Mouse (Mus musculus) layer of hippocampus, adult 11-12 months (tissue): Measurements from ENCODE around the gene Oca2.
A peak's percentile ranks its signal among the peaks of the same experiment; 100 is the strongest.

Experiments used
- DNase-seq: peaks from one replicate; pipeline ENCODE4 v3.0.0; 2022; ENCODE audit warnings: low spot score

The Oca2 gene

GRCm38 (mm10) chr7:56382706-56383105, 143.1 kb downstream of the Oca2 start:
- DNase-seq, result no peak

GRCm38 (mm10) chr7:56388295-56388694, 148.7 kb downstream of the Oca2 start:
- no peak for DNase-seq

- no peak for DNase-seq
Measured at GRCm38 (mm10) chr7:56418182-56418836, 178.7 kb downstream of the Oca2 start.

GRCm38 (mm10) chr7:56419253-56419844, 179.8 kb downstream of the Oca2 start:
- peak; percentile 52 for DNase-seq

GRCm38 (mm10) chr7:56421946-56422345, 182.4 kb downstream of the Oca2 start:
- DNase-seq, result peak; percentile 67

- DNase-seq, result no peak
Measured at GRCm38 (mm10) chr7:56423548-56423947, 184.0 kb downstream of the Oca2 start.

GRCm38 (mm10) chr7:56460814-56461520, 221.4 kb downstream of the Oca2 start:
- peak; percentile 18 for DNase-seq

- DNase-seq, result no peak
Measured at GRCm38 (mm10) chr7:56498242-56498641, 258.7 kb downstream of the Oca2 start.

GRCm38 (mm10) chr7:56499319-56499718, 259.8 kb downstream of the Oca2 start:
- no peak for DNase-seq

- DNase-seq, result no peak
Measured at GRCm38 (mm10) chr7:56499767-56500166, 260.2 kb downstream of the Oca2 start.

- no peak for DNase-seq
Measured at GRCm38 (mm10) chr7:56500438-56500837, 260.9 kb downstream of the Oca2 start.

- DNase-seq, result no peak
Measured at GRCm38 (mm10) chr7:56518581-56518980, 279.0 kb downstream of the Oca2 start.

- no peak for DNase-seq
Measured at GRCm38 (mm10) chr7:56519741-56520140, 280.2 kb downstream of the Oca2 start.

- no peak for DNase-seq
Measured at GRCm38 (mm10) chr7:56534856-56535255, 295.3 kb downstream of the Oca2 start.

GRCm38 (mm10) chr7:56549226-56549625, 309.7 kb downstream of the Oca2 start:
- no peak for DNase-seq

GRCm38 (mm10) chr7:56551804-56552203, 312.2 kb downstream of the Oca2 start:
- no peak for DNase-seq
